Mouse (Mus musculus) myocyte (in vitro differentiated cells): ENCODE data around the gene Ppp1r36. TPM values are rescaled to one million over a fixed set of nuclear protein-coding genes. Genes with fewer than 3 reads are reported as not detected.
A peak's percentile ranks its signal among the peaks of the same experiment; 100 is the strongest.

Experiments
- H3K27me3 ChIP-seq: one replicate; pipeline ENCODE4 v1.6.1; 2011; ENCODE audit not compliant: control insufficient read depth, insufficient read depth, insufficient read length
- H3K36me3 ChIP-seq: one replicate; pipeline ENCODE4 v1.6.1; 2011; ENCODE audit not compliant: control insufficient read depth, insufficient read depth
- H3K4me2 ChIP-seq: one replicate; pipeline ENCODE4 v1.6.1; 2011; ENCODE audit warnings: low read depth, control low read depth
- H3K4me3 ChIP-seq: one replicate; pipeline ENCODE4 v1.5.1; 2011; ENCODE audit warnings: mild to moderate bottlenecking, control low read depth, moderate library complexity
- H3K79me2 ChIP-seq: one replicate; pipeline ENCODE4 v1.6.1; 2011; ENCODE audit not compliant: control insufficient read depth, insufficient read depth
- H3ac ChIP-seq: one replicate; pipeline ENCODE4 v1.6.1; 2011; ENCODE audit not compliant: control insufficient read depth, insufficient read length
- CEBPB ChIP-seq: IDR thresholded peaks from 2 replicates; pipeline ENCODE4 v1.6.1; 2011; ENCODE audit warnings: mild to moderate bottlenecking, moderate library complexity; ENCODE audit not compliant: poor library complexity, insufficient read depth, severe bottlenecking
- E2F4 ChIP-seq: IDR thresholded peaks from one replicate; pipeline ENCODE4 v1.6.1; 2011; ENCODE audit warnings: mild to moderate bottlenecking, control low read depth, moderate library complexity; ENCODE audit not compliant: insufficient read depth
- MAX ChIP-seq: IDR thresholded peaks from one replicate; pipeline ENCODE4 v1.6.1; 2011; ENCODE audit warnings: low read depth, mild to moderate bottlenecking, control low read depth
- MYOD1 ChIP-seq, 3 experiments: IDR thresholded peaks; one replicate each; pipeline ENCODE4 v1.6.1; 2011; ENCODE audit warnings: control low read depth in 2 of 3, low read depth in 2 of 3, mild to moderate bottlenecking in 2 of 3, moderate library complexity in 1 of 3; ENCODE audit not compliant: insufficient read length in 2 of 3, control insufficient read depth in 1 of 3
- MYOG ChIP-seq, 3 experiments: IDR thresholded peaks; one replicate each; pipeline ENCODE4 v1.6.1; 2011; ENCODE audit warnings: control low read depth in 2 of 3, low read depth in 2 of 3, mild to moderate bottlenecking in 2 of 3; ENCODE audit not compliant: insufficient read length in 2 of 3, control insufficient read depth in 1 of 3, insufficient read depth in 1 of 3
- POLR2A ChIP-seq: IDR thresholded peaks from one replicate; pipeline ENCODE4 v1.6.1; 2011; ENCODE audit warnings: low read depth, mild to moderate bottlenecking, control low read depth, moderate library complexity; ENCODE audit not compliant: insufficient read length
- POLR2AphosphoS2 ChIP-seq: IDR thresholded peaks from one replicate; pipeline ENCODE4 v1.6.1; 2011; ENCODE audit warnings: low read depth, control low read depth; ENCODE audit not compliant: insufficient read length
- REST ChIP-seq: IDR thresholded peaks from one replicate; pipeline ENCODE4 v1.6.1; 2011; ENCODE audit warnings: mild to moderate bottlenecking, control low read depth, moderate library complexity; ENCODE audit not compliant: insufficient read depth, insufficient read length
- SRF ChIP-seq: IDR thresholded peaks from one replicate; pipeline ENCODE4 v1.6.1; 2011; ENCODE audit warnings: low read depth; ENCODE audit not compliant: control insufficient read depth, insufficient read length
- TCF12 ChIP-seq: IDR thresholded peaks from one replicate; pipeline ENCODE4 v1.6.1; 2011; ENCODE audit warnings: mild to moderate bottlenecking, control low read depth; ENCODE audit not compliant: poor library complexity, insufficient read depth, severe bottlenecking
- TCF3 ChIP-seq: IDR thresholded peaks from one replicate; pipeline ENCODE4 v1.6.1; 2011; ENCODE audit warnings: low read depth, control low read depth; ENCODE audit not compliant: insufficient read length
- USF1 ChIP-seq: IDR thresholded peaks from one replicate; pipeline ENCODE4 v1.6.1; 2011; ENCODE audit warnings: low read depth, mild to moderate bottlenecking, control low read depth, moderate library complexity
- polyA plus RNA-seq: library from polyadenylated mRNA; unstranded; fragments of >200 nt; fragmentation: generic; extraction: Trizol; gene quantifications from one replicate; pipeline ENCODE4 v1.2.1, GENCODE M21; 2012; ENCODE audit warnings: missing spikeins

Ppp1r36 gene
- polyA plus RNA-seq, 1 experiment = not detected

- Histone ChIP-seq H3K4me2 (peak overlapping the region; percentile 18), H3K79me2 (no peaks in the 10 kb centered on the region), H3ac (no peak overlapping the region), H3K36me3 (no peaks in the 10 kb centered on the region), H3K4me3 (no peak overlapping the region), H3K27me3 (no peaks in the 10 kb centered on the region)
- no peak for TF ChIP-seq SRF
- no peak for TF ChIP-seq MYOG (IDR thresholded peaks at IDR 0.05; ENCODE audit: control insufficient read depth in 1 of 3, insufficient read depth in 1 of 3, insufficient read length in 2 of 3, low read depth in 2 of 3)
- TF ChIP-seq POLR2AphosphoS2 = no peak
These were observed 61.1 kb downstream of the Ppp1r36 start for GRCm38 (mm10) chr12:76478309-76479023.

- Histone ChIP-seq H3K4me2 (peak overlapping the region; percentile 18), H3ac (no peak overlapping the region), H3K36me3 (no peaks in the 10 kb centered on the region), H3K4me3 (no peak overlapping the region), H3K79me2 (no peaks in the 10 kb centered on the region), H3K27me3 (no peaks in the 10 kb centered on the region)
- TF ChIP-seq SRF (no peak), E2F4 (no peak), USF1 (no peak), CEBPB (no peak), POLR2AphosphoS2 (no peak), TCF12 (no peak), TCF3 (no peak)
These were observed 61.8 kb downstream of the Ppp1r36 start for GRCm38 (mm10) chr12:76479174-76479573.

- Histone ChIP-seq H3ac (no peak overlapping the region), H3K36me3 (no peaks in the 10 kb centered on the region), H3K27me3 (no peaks in the 10 kb centered on the region), H3K4me2 (no peak overlapping the region), H3K79me2 (no peaks in the 10 kb centered on the region), H3K4me3 (no peak overlapping the region)
- TF ChIP-seq SRF (no peak), CEBPB (no peak), REST (no peak), MYOG (IDR thresholded peaks at IDR 0.05; ENCODE audit: control insufficient read depth in 1 of 3, insufficient read depth in 1 of 3, insufficient read length in 2 of 3, low read depth in 2 of 3) (no peak), TCF12 (no peak)
These were observed 62.6 kb downstream of the Ppp1r36 start for GRCm38 (mm10) chr12:76479836-76480495.

GRCm38 (mm10) chr12:76482446-76482845 is 65.1 kb downstream of the Ppp1r36 start:
- H3K4me3 ChIP-seq = no peak overlapping the region
- TF ChIP-seq POLR2AphosphoS2 (no peak), USF1 (no peak), E2F4 (no peak), TCF12 (no peak)
- H3K27me3 ChIP-seq = no peaks in the 10 kb centered on the region

GRCm38 (mm10) chr12:76482948-76483347 is 65.6 kb downstream of the Ppp1r36 start:
- H3K4me2 ChIP-seq = peak overlapping the region; percentile 23
- H3K36me3 ChIP-seq = no peaks in the 10 kb centered on the region
- no peak for TF ChIP-seq SRF
- TF ChIP-seq REST = no peak
- no peak for TF ChIP-seq MYOG (IDR thresholded peaks at IDR 0.05; ENCODE audit: control insufficient read depth in 1 of 3, insufficient read depth in 1 of 3, insufficient read length in 2 of 3, low read depth in 2 of 3)
- no peak for TF ChIP-seq MAX
- TF ChIP-seq CEBPB = no peak
- no peak overlapping the region for H3K4me3 ChIP-seq
- H3ac ChIP-seq = no peak overlapping the region
- H3K27me3 ChIP-seq = no peaks in the 10 kb centered on the region
- no peaks in the 10 kb centered on the region for H3K79me2 ChIP-seq

More at GRCm38 (mm10) chr12:76482446-76482845, 65.1 kb downstream of the Ppp1r36 start:
- Histone ChIP-seq H3ac (no peak overlapping the region), H3K79me2 (no peaks in the 10 kb centered on the region), H3K36me3 (no peaks in the 10 kb centered on the region), H3K4me2 (peak overlapping the region; percentile 23)

GRCm38 (mm10) chr12:76484881-76485280 is 67.5 kb downstream of the Ppp1r36 start:
- Histone ChIP-seq H3K4me2 (no peak overlapping the region), H3K27me3 (no peaks in the 10 kb centered on the region), H3ac (no peak overlapping the region), H3K36me3 (no peaks in the 10 kb centered on the region), H3K4me3 (no peak overlapping the region), H3K79me2 (no peaks in the 10 kb centered on the region)
- TF ChIP-seq CEBPB = no peak
- TF ChIP-seq TCF12 = no peak
- TF ChIP-seq E2F4 = no peak
- no peak for TF ChIP-seq TCF3
- no peak for TF ChIP-seq MYOG (IDR thresholded peaks at IDR 0.05; ENCODE audit: control insufficient read depth in 1 of 3, insufficient read depth in 1 of 3, insufficient read length in 2 of 3, low read depth in 2 of 3)
- TF ChIP-seq MYOD1 (IDR thresholded peaks at IDR 0.05; ENCODE audit: control insufficient read depth in 1 of 3, insufficient read length in 2 of 3, low read depth in 2 of 3) = no peak
- TF ChIP-seq MAX = no peak
- TF ChIP-seq USF1 = no peak
- no peak for TF ChIP-seq REST
- no peak for TF ChIP-seq POLR2AphosphoS2
- no peak for TF ChIP-seq SRF
- TF ChIP-seq POLR2A = no peak
